Mouse (Mus musculus) natural killer cell, adult 2 months (primary cell): Measurements from ENCODE around the gene Gm21244.
"Not testable (repeated sequence)": the region's sequence is repeated elsewhere in the genome, so short reads cannot be mapped to it uniquely, and the experiment has no call there.

ENCODE experiments used
- DNase-seq, 2 experiments: peaks; one replicate each; pipeline ENCODE4 v3.0.0; 2022; ENCODE audit warnings: low spot score in 2 of 2

Gene Gm21244

GRCm38 (mm10) chrY:7169193-7169592 is at the start of gene Gm21244:
TSS of gene Gm21244 (minus strand) at chrY:7169293.
- not testable (repeated sequence) for DNase-seq
